Mouse (Mus musculus) monocyte, adult 59 days (primary cell): ENCODE measurements around the gene Duoxa2. TPM values are rescaled to one million over a fixed set of nuclear protein-coding genes. Genes with fewer than 3 reads are reported as not detected.

ENCODE experiments used
- total RNA-seq, 2 experiments: library from RNA; stranded (reverse); gene quantifications; one replicate each; pipeline ENCODE4 v1.2.4; 2023

The Duoxa2 gene
- not detected for total RNA-seq

GRCm38 (mm10) chr2:122298596-122299490, at the start of gene Duoxa2:
Gene Duoxa2, plus strand, starts transcription at chr2:122298900.

DNA sequence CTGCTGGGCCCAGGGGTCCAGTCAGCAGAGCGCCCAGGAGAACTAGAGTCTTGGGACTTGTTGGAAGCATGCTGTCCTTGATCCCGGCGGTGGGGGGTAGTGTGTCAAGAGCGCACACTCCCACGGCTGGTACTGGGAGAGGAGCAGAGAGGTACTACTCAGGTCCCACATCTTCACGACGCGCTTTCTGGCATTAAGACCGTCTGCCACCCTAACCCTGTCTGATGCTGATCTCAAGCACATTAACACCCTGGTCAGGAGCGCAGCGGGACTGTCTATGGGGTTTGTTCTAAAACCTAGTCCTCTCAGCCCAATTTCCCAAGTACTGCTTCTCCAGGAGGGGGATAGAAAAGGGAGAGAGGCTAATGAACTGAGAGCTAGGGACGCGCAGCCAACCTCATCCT, 602 bp upstream of the Duoxa2 start, which contains the start of gene Duox2:
TSS of gene Duox2 (minus strand) at position 354 of the 404 bp plus-strand sequence.

GRCm38 (mm10) chr2:122313536-122313935, 14.8 kb downstream of the Duoxa2 start, which contains the start of gene Duoxa1:
Gene Duoxa1, minus strand, starts transcription at chr2:122313730.

DNA sequence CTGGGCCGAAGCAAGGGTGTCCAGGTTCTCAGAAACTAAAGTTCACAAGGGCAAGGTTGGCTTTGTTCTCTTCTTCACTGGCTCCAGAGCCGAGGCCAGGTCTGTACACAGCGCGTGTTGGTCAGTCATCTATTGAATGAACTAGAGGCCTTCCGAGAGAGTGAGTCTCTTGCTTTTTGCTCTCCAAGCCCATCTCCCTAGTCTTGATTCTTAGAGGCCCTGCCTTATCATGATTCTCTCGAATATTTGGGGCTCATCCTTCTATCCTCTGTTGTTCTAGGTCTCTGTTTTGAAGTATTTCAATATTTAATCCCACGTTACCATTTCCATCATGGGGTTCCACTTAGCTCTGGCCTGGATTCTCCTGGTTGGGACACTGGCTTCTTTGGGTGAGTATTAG, 16.7 kb downstream of the Duoxa2 start, which contains the start of gene Duox1:
TSS of gene Duox1 (plus strand) at position 301 of the 400 bp plus-strand sequence.

Other genes starting within 250 kb of the Duoxa2 start
- gene Spg11, start 180.5 kb upstream of the Duoxa2 start, total RNA-seq, result 10 to 100 TPM; 29.3 to 33.4 TPM
- 1,000 to 10,000 TPM; 3,138 to 3,356 TPM for gene B2m, start 151.2 kb upstream of the Duoxa2 start, total RNA-seq
- gene Trim69, start 138.2 kb upstream of the Duoxa2 start, total RNA-seq, result under 1 TPM; 0.49 to 0.71 TPM
- gene Patl2, start 112.7 kb upstream of the Duoxa2 start, total RNA-seq, result under 1 TPM in 1 of 2 experiments, not detected in 1; 0.18 TPM
- gene Terb2, start 112.6 kb upstream of the Duoxa2 start, total RNA-seq, result not detected
- gene Sord, start 64.2 kb upstream of the Duoxa2 start, total RNA-seq, result 10 to 100 TPM; 21.0 to 21.7 TPM
- not detected for gene Duox2, start 451 bp upstream of the Duoxa2 start, total RNA-seq
- not detected for gene Duoxa1, start 14.8 kb downstream of the Duoxa2 start, total RNA-seq
- gene Duox1, start 16.8 kb downstream of the Duoxa2 start, total RNA-seq, result not detected
- 1 to 10 TPM; 1.5 to 2.7 TPM for gene Shf, start 70.3 kb downstream of the Duoxa2 start, total RNA-seq
- gene Slc28a2, start 127.6 kb downstream of the Duoxa2 start, total RNA-seq, result 10 to 100 TPM; 17.0 to 19.9 TPM
- under 1 TPM; 0.49 to 0.84 TPM for gene Gm14085, start 186.0 kb downstream of the Duoxa2 start, total RNA-seq